Mouse (Mus musculus): ENCODE data around the gene 9130409I23Rik. TPM values are rescaled to one million over a fixed set of nuclear protein-coding genes. Genes with fewer than 3 reads are reported as not detected.

The 9130409I23Rik gene
- polyA plus RNA-seq, 1 experiment from 2014 or later = 0.09 TPM

- H3K9ac ChIP-seq (ENCODE audit: low read length) = no peak overlapping the region
- 76% methylated on average over 5 of the region's 5 CpGs for WGBS
- no peak overlapping the region for H3K4me3 ChIP-seq (replicated peaks; ENCODE audit: low read length)
- no peaks in the 10 kb centered on the region for H3K9me3 ChIP-seq (replicated peaks; ENCODE audit: control insufficient read depth, low read length)
- no peak overlapping the region for H3K27ac ChIP-seq (ENCODE audit: low read length)
- H3K27me3 ChIP-seq (ENCODE audit: control insufficient read depth, insufficient read depth, low read length) = no peaks in the 10 kb centered on the region
- ATAC-seq (ENCODE audit: insufficient read depth, low FRiP score) = no peak
- H3K4me2 ChIP-seq (ENCODE audit: low read depth, low read length) = no peak overlapping the region
- peaks cover 20% of the 10 kb centered on the region for H3K4me1 ChIP-seq (ENCODE audit: control insufficient read depth, insufficient read depth, low read length)
- H3K36me3 ChIP-seq (ENCODE audit: control insufficient read depth, insufficient read depth, low read length) = no peaks in the 10 kb centered on the region
Measured at GRCm38 (mm10) chr1:181011601-181012000, 39.4 kb upstream of the 9130409I23Rik start.

- Histone ChIP-seq H3K27ac (ENCODE audit: low read length) (no peak overlapping the region), H3K27me3 (ENCODE audit: control insufficient read depth, insufficient read depth, low read length) (no peaks in the 10 kb centered on the region), H3K9ac (ENCODE audit: low read length) (no peak overlapping the region), H3K9me3 (replicated peaks; ENCODE audit: control insufficient read depth, low read length) (no peaks in the 10 kb centered on the region), H3K4me2 (ENCODE audit: low read depth, low read length) (no peak overlapping the region), H3K4me1 (ENCODE audit: control insufficient read depth, insufficient read depth, low read length) (peaks cover 20% of the 10 kb centered on the region), H3K36me3 (ENCODE audit: control insufficient read depth, insufficient read depth, low read length) (no peaks in the 10 kb centered on the region), H3K4me3 (replicated peaks; ENCODE audit: low read length) (no peak overlapping the region)
- WGBS = 82% methylated on average over 3 of the region's 3 CpGs
- ATAC-seq (ENCODE audit: insufficient read depth, low FRiP score) = no peak
Measured at GRCm38 (mm10) chr1:181012416-181012815, 38.6 kb upstream of the 9130409I23Rik start.

GRCm38 (mm10) chr1:181013446-181013845 lies 37.6 kb upstream of the 9130409I23Rik start:
- no peak overlapping the region for H3K4me3 ChIP-seq (replicated peaks; ENCODE audit: low read length)

GRCm38 (mm10) chr1:181014731-181015500 lies 36.1 kb upstream of the 9130409I23Rik start:
- no peak for ATAC-seq (ENCODE audit: insufficient read depth, low FRiP score)
- no peak overlapping the region for H3K4me3 ChIP-seq (replicated peaks; ENCODE audit: low read length)
- no peak overlapping the region for H3K9ac ChIP-seq (ENCODE audit: low read length)
- 77% methylated on average over 6 of the region's 6 CpGs for WGBS
- H3K4me2 ChIP-seq (ENCODE audit: low read depth, low read length) = 0 out of 2 replicates have a peak overlapping the region, but pooled peaks have one; percentile 98
- H3K27me3 ChIP-seq (ENCODE audit: control insufficient read depth, insufficient read depth, low read length) = no peaks in the 10 kb centered on the region
- H3K4me1 ChIP-seq (ENCODE audit: control insufficient read depth, insufficient read depth, low read length) = peaks cover 23% of the 10 kb centered on the region
- H3K27ac ChIP-seq (ENCODE audit: low read length) = peak overlapping the region; percentile 52; the same call in 1 of the 2 replicates
- H3K36me3 ChIP-seq (ENCODE audit: control insufficient read depth, insufficient read depth, low read length) = no peaks in the 10 kb centered on the region
- H3K9me3 ChIP-seq (replicated peaks; ENCODE audit: control insufficient read depth, low read length) = no peaks in the 10 kb centered on the region

More at GRCm38 (mm10) chr1:181013446-181013845, 37.6 kb upstream of the 9130409I23Rik start:
- no peaks in the 10 kb centered on the region for H3K27me3 ChIP-seq (ENCODE audit: control insufficient read depth, insufficient read depth, low read length)
- H3K4me2 ChIP-seq (ENCODE audit: low read depth, low read length) = no peak overlapping the region
- peaks cover 23% of the 10 kb centered on the region for H3K4me1 ChIP-seq (ENCODE audit: control insufficient read depth, insufficient read depth, low read length)
- no peaks in the 10 kb centered on the region for H3K9me3 ChIP-seq (replicated peaks; ENCODE audit: control insufficient read depth, low read length)
- WGBS = 65% methylated on average over 6 of the region's 6 CpGs
- H3K9ac ChIP-seq (ENCODE audit: low read length) = no peak overlapping the region
- no peaks in the 10 kb centered on the region for H3K36me3 ChIP-seq (ENCODE audit: control insufficient read depth, insufficient read depth, low read length)
- no peak for ATAC-seq (ENCODE audit: insufficient read depth, low FRiP score)
- no peak overlapping the region for H3K27ac ChIP-seq (ENCODE audit: low read length)

GRCm38 (mm10) chr1:181015558-181015957 lies 35.5 kb upstream of the 9130409I23Rik start:
- H3K4me1 ChIP-seq (ENCODE audit: control insufficient read depth, insufficient read depth, low read length) = peaks cover 23% of the 10 kb centered on the region
- no peaks in the 10 kb centered on the region for H3K27me3 ChIP-seq (ENCODE audit: control insufficient read depth, insufficient read depth, low read length)
- H3K36me3 ChIP-seq (ENCODE audit: control insufficient read depth, insufficient read depth, low read length) = no peaks in the 10 kb centered on the region
- H3K4me3 ChIP-seq (replicated peaks; ENCODE audit: low read length) = no peak overlapping the region
- H3K9ac ChIP-seq (ENCODE audit: low read length) = no peak overlapping the region
- H3K9me3 ChIP-seq (replicated peaks; ENCODE audit: control insufficient read depth, low read length) = no peaks in the 10 kb centered on the region
- no peak for ATAC-seq (ENCODE audit: insufficient read depth, low FRiP score)
- H3K27ac ChIP-seq (ENCODE audit: low read length) = peak overlapping the region; percentile 79
- H3K4me2 ChIP-seq (ENCODE audit: low read depth, low read length) = peak overlapping the region; percentile 98; the same call in 1 of the 2 replicates

- ATAC-seq (ENCODE audit: insufficient read depth, low FRiP score) = no peak
Measured at GRCm38 (mm10) chr1:181016045-181016444, 35.0 kb upstream of the 9130409I23Rik start.

GRCm38 (mm10) chr1:181016532-181017131 lies 34.4 kb upstream of the 9130409I23Rik start:
- Histone ChIP-seq H3K4me1 (ENCODE audit: control insufficient read depth, insufficient read depth, low read length) (peaks cover 23% of the 10 kb centered on the region), H3K4me2 (ENCODE audit: low read depth, low read length) (peak overlapping the region; percentile 98), H3K9me3 (replicated peaks; ENCODE audit: control insufficient read depth, low read length) (no peaks in the 10 kb centered on the region), H3K27me3 (ENCODE audit: control insufficient read depth, insufficient read depth, low read length) (no peaks in the 10 kb centered on the region), H3K9ac (ENCODE audit: low read length) (peak overlapping the region; percentile 68), H3K36me3 (ENCODE audit: control insufficient read depth, insufficient read depth, low read length) (no peaks in the 10 kb centered on the region), H3K27ac (ENCODE audit: low read length) (peak overlapping the region; percentile 79), H3K4me3 (replicated peaks; ENCODE audit: low read length) (peak overlapping the region; percentile 53)
- WGBS = 2% methylated on average over 21 of the region's 21 CpGs
- ATAC-seq (ENCODE audit: insufficient read depth, low FRiP score) = peak; percentile 63; the same call in 1 of the 2 replicates

More at GRCm38 (mm10) chr1:181016045-181016444, 35.0 kb upstream of the 9130409I23Rik start:
- H3K27me3 ChIP-seq (ENCODE audit: control insufficient read depth, insufficient read depth, low read length) = no peaks in the 10 kb centered on the region
- H3K4me3 ChIP-seq (replicated peaks; ENCODE audit: low read length) = peak overlapping the region; percentile 53
- H3K27ac ChIP-seq (ENCODE audit: low read length) = peak overlapping the region; percentile 79
- H3K9me3 ChIP-seq (replicated peaks; ENCODE audit: control insufficient read depth, low read length) = no peaks in the 10 kb centered on the region
- no peaks in the 10 kb centered on the region for H3K36me3 ChIP-seq (ENCODE audit: control insufficient read depth, insufficient read depth, low read length)
- H3K4me1 ChIP-seq (ENCODE audit: control insufficient read depth, insufficient read depth, low read length) = peaks cover 23% of the 10 kb centered on the region
- H3K9ac ChIP-seq (ENCODE audit: low read length) = no peak overlapping the region
- H3K4me2 ChIP-seq (ENCODE audit: low read depth, low read length) = peak overlapping the region; percentile 98
- WGBS = 74% methylated on average over 4 of the region's 4 CpGs

- H3K4me3 ChIP-seq (replicated peaks; ENCODE audit: low read length) = peak overlapping the region; percentile 53
- no peaks in the 10 kb centered on the region for H3K9me3 ChIP-seq (replicated peaks; ENCODE audit: control insufficient read depth, low read length)
- peaks cover 23% of the 10 kb centered on the region for H3K4me1 ChIP-seq (ENCODE audit: control insufficient read depth, insufficient read depth, low read length)
- no peaks in the 10 kb centered on the region for H3K36me3 ChIP-seq (ENCODE audit: control insufficient read depth, insufficient read depth, low read length)
- peak overlapping the region; percentile 68 for H3K9ac ChIP-seq (ENCODE audit: low read length)
- WGBS = 1% methylated on average over 22 of the region's 22 CpGs
- peak overlapping the region; percentile 98 for H3K4me2 ChIP-seq (ENCODE audit: low read depth, low read length)
- peak overlapping the region; percentile 79 for H3K27ac ChIP-seq (ENCODE audit: low read length)
- no peaks in the 10 kb centered on the region for H3K27me3 ChIP-seq (ENCODE audit: control insufficient read depth, insufficient read depth, low read length)
- peak; percentile 81; the same call in 1 of the 2 replicates for ATAC-seq (ENCODE audit: insufficient read depth, low FRiP score)
Measured at GRCm38 (mm10) chr1:181017212-181017711, 33.8 kb upstream of the 9130409I23Rik start.

- no peaks in the 10 kb centered on the region for H3K9me3 ChIP-seq (replicated peaks; ENCODE audit: control insufficient read depth, low read length)
- no peak overlapping the region for H3K4me2 ChIP-seq (ENCODE audit: low read depth, low read length)
- peaks cover 23% of the 10 kb centered on the region for H3K4me1 ChIP-seq (ENCODE audit: control insufficient read depth, insufficient read depth, low read length)
- WGBS = 67% methylated on average over 13 of the region's 13 CpGs
- no peak overlapping the region; the same call in 1 of the 2 replicates for H3K9ac ChIP-seq (ENCODE audit: low read length)
- H3K36me3 ChIP-seq (ENCODE audit: control insufficient read depth, insufficient read depth, low read length) = no peaks in the 10 kb centered on the region
- no peak overlapping the region for H3K27ac ChIP-seq (ENCODE audit: low read length)
- H3K27me3 ChIP-seq (ENCODE audit: control insufficient read depth, insufficient read depth, low read length) = no peaks in the 10 kb centered on the region
- no peak overlapping the region for H3K4me3 ChIP-seq (replicated peaks; ENCODE audit: low read length)
- ATAC-seq (ENCODE audit: insufficient read depth, low FRiP score) = no peak
Measured at GRCm38 (mm10) chr1:181017890-181018420, 33.1 kb upstream of the 9130409I23Rik start.

Data from stomach, embryonic 16.5 days (tissue).